Mouse (Mus musculus): ENCODE results near the gene Pla2g12a.
A peak's percentile ranks its signal among the peaks of the same experiment; 100 is the strongest.

Gene Pla2g12a

DNA sequence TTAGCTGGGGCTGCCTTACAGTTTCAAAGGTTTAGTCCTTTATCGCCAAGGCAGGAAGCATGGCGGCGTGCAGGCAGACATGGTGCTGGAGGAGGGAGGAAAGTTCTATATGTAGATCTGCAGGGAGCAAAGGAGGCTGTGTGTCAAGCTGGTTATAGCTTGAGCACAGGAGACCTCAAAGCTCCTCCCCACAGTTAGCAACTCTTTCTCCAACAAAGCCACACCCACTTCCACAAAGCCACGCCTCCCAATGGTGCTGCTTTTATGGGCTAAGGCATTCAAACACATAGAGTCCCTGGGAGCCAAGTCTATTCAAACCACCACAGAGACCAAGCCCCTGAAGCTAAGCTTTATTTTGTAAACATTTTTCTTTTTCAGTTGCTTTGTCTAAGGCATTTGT, 20.5 kb downstream of the Pla2g12a start:
- no peak for DNase-seq (ENCODE audit: low spot score in 2 of 2)

DNA sequence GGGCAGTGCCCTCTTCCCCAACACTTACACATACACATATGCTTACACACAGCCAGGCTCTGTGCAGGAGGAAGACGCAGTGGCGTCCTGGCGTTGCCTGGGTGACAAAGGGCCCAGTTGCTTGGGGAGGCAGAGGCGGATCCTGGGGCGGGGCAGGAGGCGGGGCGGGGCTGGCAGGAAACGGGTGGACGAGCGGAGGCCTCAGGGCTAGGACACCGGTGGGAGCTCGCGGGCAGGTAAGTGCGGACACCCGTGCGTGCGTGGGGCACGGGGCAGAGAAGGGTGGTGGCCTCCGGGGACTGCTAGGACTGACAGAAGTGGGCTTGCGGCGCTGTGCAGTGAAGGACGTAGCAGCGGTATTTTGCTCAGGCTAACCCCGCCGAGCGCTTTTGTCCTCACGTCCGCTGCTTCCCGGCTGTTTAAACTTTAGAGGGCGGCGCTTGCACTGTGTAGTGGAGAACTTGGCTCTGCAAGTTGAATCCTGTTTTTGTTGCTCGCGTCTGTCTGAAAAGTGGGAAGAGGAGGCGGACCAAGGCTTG, 22.9 kb downstream of the Pla2g12a start, which contains the start of gene Casp6:
TSS of gene Casp6 (plus strand) at position 155 of the 539 bp plus-strand sequence.
- DNase-seq (ENCODE audit: low spot score in 2 of 2) = peak in 1 of 2 experiments; percentile 38

DNA sequence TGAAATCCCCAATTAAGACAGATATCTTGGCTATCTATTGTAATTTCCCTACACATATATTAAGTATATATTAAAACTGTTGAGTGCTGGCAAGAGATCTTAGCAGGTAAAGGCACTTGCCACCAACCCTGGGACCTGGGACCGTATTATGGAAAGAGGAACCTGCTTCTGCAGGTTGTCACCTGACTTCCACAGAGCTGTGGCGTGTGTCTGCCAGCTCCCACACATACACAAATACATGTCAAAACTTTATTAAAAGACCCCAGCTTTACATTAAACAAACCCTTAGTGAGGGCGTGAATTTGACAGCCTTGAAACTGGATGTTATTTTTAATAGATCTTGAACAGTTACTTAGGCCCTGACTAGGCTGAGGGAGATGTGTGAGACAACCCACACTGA, 25.0 kb downstream of the Pla2g12a start:
- no peak for DNase-seq (ENCODE audit: low spot score in 2 of 2)

DNA sequence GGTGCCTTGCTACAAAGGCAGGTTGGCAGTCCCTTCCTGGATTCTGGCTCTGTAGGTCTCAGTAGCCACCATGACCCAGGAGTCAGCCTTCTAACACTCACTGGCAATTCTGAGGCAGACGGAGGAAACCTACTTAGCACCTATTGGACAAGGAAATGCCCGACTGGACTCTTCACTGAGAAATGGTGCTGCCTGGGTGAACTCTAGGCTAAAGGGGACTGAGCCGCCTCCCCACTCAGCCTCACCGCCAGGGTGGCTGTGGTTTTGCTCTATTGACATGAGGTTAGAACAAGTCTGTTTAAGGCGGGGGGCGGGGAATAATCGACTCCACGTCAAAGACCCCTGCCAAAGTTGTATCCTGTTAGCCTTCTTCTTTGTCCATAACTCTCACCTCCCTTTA, 25.5 kb downstream of the Pla2g12a start:
- DNase-seq (ENCODE audit: low spot score in 2 of 2) = no peak

DNA sequence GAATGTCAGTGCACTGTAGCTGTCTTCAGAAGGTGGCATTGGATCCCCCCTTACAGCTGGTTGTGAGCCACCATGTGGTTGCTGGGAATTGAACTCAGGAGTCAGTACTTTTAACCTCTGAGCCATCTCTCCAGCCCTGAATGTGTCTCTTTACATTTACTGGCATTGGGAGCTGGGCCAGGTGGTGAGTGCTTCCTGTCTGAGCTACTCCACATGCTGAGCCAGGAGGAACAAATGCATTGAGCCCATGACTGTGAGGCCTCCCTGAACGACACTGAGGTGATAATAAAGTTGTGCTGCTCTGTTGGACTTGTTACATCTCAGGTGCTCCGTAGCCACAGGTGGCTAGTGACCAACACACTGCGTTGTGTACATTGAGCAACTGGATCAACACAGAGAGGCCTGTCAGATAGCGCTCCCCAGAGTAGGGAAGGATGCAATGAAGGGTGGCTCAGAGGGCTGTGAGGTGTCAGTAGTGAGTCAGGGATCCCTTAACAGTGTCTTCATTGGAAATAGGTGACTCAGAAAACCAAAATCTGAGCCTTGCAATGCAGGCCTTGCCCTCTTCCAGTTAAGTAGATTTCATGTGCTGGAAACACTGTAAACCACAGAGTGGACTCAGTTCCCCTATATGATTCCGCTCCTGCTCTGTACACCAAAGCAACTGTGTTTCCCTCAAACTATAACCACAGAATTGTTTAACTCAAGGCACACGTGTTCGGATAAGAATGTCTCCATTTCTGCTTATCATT, 26.2 kb downstream of the Pla2g12a start:
- DNase-seq (ENCODE audit: low spot score in 2 of 2) = no peak

DNA sequence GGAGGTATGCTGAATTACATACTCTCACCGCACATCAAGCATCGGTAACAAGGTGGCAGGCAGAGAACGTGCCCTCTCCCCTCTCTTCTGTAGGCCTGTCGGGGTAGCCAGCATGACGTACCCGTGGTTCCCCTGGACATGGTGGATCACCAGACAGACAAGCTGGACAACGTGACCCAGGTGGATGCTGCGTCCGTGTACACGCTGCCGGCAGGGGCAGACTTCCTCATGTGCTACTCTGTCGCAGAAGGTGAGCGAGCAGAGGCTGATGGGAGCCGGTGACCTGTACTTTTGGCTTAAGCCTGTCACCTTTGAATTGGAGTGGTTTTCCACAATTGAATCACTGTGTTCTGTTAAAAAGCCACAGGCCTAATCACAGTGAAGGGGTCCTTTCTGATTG, 33.6 kb downstream of the Pla2g12a start:
- no peak for DNase-seq (ENCODE audit: low spot score in 2 of 2)

DNA sequence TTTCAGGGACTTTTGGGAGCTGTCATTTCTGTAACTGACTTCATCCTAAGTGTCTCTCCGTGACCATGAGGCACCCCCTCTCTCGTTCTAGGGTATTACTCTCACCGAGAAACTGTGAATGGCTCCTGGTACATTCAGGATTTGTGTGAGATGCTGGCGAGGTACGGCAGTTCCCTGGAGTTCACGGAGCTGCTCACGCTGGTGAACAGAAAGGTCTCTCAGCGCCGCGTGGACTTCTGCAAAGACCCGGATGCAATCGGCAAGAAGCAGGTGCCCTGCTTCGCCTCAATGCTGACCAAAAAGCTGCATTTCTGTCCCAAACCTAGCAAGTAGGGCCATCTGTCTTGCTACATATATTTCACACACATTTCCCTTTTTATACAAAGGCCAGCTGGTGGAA, 34.8 kb downstream of the Pla2g12a start:
- DNase-seq (ENCODE audit: low spot score in 2 of 2) = no peak

DNA sequence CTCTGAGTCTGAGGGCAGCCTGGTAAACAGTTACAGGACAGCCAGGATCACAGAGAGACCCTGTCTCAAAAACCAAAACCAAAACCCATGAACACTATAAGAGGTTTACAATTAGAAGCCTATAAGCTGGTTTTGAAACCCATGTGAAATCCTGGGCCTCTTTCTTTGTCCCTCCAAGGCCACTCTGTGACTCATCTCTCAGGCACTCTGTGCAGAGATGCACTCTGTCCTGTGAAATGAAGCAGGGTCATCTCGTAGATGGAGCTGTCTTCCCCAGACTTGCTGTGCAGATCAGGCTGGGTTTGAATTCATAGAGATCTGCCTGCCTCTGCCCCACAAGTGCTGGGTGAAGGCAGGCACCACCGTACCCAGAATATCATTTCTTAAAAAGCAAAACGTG, 39.0 kb downstream of the Pla2g12a start:
- DNase-seq (ENCODE audit: low spot score in 2 of 2) = no peak

DNA sequence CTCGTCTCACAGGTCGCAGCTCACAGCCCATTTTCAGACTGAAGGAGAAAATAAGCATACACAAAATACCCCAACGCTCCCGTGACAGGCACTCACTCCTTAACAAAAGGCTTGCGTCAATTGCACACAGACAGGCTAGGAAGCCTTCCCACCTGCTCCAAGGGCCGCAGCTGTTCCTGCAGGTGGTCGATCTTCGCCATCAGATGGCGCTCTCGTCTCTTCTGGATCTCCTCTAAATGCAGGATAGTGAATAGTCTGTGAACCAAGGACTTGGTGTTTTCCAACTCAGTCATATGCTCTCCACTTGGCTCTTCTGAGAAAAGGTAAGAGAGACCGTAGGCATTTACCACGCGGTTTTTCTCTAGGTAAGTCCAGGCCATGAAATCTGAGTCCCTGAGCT, 40.0 kb downstream of the Pla2g12a start:
- peak; percentile 24 to 70 for DNase-seq (ENCODE audit: low spot score in 2 of 2)

DNA sequence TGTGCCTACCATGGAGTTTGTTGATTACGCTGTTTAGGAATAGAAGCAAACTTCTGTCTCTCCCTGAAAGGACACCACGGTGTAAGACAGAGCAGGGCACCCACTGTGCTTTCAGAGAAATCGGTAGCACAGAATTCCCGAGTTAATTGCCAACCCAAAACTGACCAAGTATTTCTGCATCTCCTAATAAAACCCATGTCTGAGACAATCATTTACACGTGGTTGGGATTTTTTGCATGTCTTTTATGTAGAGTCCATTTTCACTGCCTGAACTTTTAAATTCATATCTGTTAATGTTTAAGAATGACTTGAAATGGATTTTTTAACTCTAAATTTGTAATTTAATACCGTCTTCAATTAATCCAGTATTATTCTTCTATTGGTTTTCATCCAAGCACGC, 45.2 kb downstream of the Pla2g12a start:
- DNase-seq (ENCODE audit: low spot score in 2 of 2) = no peak

DNA sequence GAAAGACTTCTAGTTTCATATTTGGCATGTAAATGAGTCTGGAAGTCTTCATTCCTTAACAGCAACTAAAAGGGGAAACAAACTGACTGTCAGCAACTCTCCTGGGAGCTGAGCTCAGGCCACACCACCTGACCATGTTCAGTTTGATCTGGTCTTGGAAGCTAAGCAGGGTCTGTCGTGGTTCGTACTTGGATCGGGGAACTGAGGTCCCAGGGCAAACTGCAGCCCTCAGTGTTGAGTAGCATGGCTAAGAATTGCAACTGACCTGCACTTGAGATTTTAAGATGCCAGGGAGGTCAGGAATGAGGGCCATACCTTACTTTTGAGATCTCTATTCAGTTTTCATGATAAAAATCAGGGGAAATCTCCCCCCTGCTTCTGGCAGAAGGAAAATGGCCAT, 47.5 kb downstream of the Pla2g12a start:
- DNase-seq (ENCODE audit: low spot score in 2 of 2) = no peak

DNA sequence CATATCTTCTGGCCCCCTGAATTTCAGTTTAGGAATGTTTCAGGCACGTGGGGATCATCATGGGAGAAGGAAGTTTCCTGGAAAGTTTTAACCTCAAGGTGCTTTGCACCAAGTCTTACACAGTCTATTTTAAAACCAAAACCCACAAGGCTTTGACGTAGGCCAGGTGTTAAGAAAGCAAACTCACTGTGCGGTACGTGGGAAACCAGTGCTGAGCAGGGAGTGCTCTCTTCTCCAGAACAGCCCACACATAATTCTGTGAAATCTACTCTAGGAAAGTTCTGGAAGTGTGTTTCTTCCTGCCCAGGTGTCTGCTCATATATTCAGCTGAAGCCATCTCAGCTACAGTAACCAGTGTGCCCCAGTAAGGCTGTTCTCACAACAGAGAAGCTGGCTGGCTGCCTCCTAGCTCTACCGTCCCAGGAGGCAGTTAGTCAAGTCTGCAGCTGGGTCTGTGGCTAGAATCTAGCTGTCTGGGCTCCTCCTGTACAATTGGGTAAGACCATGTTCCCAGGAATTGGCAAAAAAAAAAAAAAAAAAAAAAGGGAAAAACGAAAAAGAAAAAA, 51.9 kb downstream of the Pla2g12a start:
- DNase-seq (ENCODE audit: low spot score in 2 of 2) = no peak

DNA sequence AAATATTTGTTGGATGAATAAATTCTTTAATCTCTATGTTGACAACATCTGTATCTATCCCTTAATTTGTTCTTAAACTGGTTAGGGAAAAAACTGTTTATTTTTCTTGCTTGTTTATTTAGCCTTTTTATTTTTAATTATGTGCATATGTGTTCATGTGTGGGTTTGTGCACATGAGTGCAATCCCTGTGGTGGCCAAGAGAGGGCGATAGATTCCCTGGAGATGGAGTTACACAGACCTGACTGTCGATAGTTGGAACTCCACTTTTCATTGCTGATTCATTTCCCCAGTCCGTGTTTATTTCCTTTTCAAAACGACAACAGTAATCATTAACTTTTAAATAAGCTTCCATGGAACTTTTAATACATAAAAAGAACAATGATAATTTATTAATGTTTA, 54.0 kb downstream of the Pla2g12a start:
- no peak for DNase-seq (ENCODE audit: low spot score in 2 of 2)

DNA sequence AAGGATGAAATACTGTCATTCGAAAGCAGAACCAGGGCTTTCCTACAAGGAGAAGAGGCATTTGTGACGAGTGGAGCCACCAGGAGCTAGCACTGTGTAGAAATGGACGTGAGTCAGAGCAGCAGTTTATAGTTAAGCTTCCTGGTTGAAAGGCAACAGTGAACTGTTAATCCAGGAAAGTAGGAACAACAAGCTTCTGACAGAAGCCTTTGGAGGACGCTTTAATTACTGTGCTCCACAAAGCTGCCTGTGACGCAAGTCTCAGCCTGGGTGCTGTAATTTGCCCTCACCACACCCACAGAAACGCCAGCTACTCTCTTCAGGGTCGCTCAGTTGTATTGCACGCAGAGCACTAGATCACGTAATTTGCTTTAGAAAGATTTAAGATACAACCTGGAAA, 58.2 kb downstream of the Pla2g12a start:
- no peak for DNase-seq (ENCODE audit: low spot score in 2 of 2)

DNA sequence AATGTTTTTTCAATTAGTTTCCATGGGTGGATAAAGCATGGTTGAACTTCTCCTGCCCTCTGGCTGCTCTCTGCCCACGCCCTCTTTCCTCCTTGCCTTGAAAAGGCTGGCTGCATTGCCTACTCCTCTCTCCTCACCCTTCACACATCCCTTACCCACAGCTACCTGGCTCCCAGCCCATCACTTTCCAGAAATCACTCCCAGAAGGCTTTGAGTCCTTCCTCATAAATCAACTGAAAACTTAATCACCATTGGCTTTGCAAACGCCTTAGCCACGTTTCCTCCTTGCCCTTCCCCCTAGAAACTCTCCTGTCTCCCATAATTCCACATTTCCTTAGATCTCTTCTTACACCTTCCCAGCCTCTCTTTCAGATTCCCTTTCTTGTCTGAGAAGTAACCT, 59.4 kb downstream of the Pla2g12a start:
- no peak for DNase-seq (ENCODE audit: low spot score in 2 of 2)

DNA sequence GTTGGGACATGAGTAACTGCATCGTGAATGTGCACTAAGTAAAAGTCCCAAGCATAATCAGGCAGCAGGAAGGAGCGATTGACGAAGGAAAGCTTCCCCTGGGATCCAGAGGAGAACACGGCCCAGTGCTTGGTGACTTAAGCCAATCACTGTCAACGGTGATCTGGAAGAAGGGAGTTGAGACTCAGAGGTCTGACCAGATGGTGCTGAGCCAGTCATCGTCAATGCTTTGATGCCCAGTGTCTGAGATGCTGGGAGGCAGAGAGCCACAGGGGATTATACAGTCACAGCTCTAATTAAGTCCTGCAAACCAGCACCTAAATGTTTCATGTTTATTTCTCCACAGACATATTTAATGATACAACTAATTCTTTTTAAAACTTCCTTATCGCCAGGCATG, 60.7 kb downstream of the Pla2g12a start:
- no peak for DNase-seq (ENCODE audit: low spot score in 2 of 2)

DNA sequence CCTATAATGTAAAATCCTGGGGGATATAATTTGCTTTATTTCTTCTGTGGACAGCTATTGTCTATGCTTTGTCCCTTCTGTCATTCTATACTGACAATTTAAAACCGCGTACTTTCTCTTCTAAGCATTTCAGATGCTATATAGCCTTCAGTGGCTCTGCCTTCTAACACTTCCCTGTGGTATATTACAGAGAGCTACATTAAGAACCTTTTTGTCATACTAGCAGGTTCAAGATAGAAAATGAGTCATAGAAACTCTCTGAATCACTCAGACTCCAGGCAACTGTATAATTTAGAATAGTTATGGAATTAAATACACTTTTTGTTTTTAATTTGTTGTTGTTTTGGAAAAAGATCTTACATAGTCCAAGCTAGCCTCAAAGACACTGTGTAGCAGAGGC, 62.4 kb downstream of the Pla2g12a start:
- DNase-seq (ENCODE audit: low spot score in 2 of 2) = no peak

DNA sequence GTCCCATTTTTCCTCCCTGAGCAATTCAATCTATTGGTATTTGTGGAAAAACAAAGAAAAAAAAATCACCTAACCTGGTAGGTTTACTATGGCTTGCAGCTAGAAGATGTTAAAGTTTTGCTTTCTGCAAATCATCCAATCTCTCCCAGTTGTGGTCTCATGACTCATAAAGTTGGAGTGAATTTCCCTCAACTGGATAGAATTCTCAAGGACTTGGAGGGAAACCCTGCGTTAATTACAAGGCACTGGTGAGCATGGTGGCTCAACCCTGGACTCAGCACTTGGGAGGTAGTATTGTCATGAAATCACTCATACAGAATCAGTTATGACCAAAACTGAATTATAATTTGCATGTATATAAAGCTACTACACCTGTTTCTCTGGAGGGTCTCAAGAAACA, 62.9 kb downstream of the Pla2g12a start:
- no peak for DNase-seq (ENCODE audit: low spot score in 2 of 2)

DNA sequence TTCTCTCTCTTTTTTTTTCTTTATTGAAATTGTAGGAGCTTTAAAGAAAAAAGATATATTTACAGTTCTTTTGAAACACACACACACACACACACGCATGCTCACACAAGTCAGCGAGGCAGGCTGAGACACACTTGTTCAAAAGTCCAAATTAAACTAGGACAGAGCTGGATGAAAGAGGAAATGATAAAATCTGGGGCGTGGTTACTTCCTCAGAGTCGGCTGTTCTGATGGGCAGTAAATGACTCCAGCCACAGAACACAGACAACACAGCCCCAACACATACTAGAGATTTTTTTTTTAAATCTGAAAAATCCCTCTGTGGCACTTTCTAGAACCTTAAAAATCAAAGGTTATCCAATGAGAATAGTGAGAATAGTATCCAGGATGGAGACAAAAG, 65.4 kb downstream of the Pla2g12a start:
- DNase-seq (ENCODE audit: low spot score in 2 of 2) = no peak

Measured in frontal cortex, postnatal 14 days (tissue).